Mouse (Mus musculus) layer of hippocampus, postnatal 10 days (tissue): ENCODE measurements around the gene Tdrd5. TPM values are rescaled to one million over a fixed set of nuclear protein-coding genes. Genes with fewer than 3 reads are reported as not detected.
"Not testable (repeated sequence)": the region's sequence is repeated elsewhere in the genome, so short reads cannot be mapped to it uniquely, and the experiment has no call there.

Experiments used
- DNase-seq, 2 experiments: peaks; one replicate each; pipeline ENCODE4 v3.0.0; 2021; ENCODE audit warnings: low spot score in 2 of 2
- long read RNA-seq: library from polyadenylated mRNA; stranded (forward); transcript quantifications from one replicate; pipeline ENCODE4 v2.0.0, GENCODE M21; 2023
- total RNA-seq, 2 experiments: library from RNA; stranded (reverse); gene quantifications; 2 replicates each; pipeline ENCODE4 v1.2.3; 2021

Gene Tdrd5
- total RNA-seq = 1 to 10 TPM; 5.4 to 6.5 TPM
- long read RNA-seq, partial matches to known transcripts = 0 of 3 reads
- long read RNA-seq, other reads (novel, unspliced or antisense) = 3 of 3 reads

- DNase-seq = peak; percentile 53 to 72
Measured at GRCm38 (mm10) chr1:156302911-156303749, at the start of gene Tdrd5. TSS of gene Tdrd5 (minus strand) at chr1:156303664.

- DNase-seq = no peak
Measured at GRCm38 (mm10) chr1:156352466-156352865, 49.0 kb upstream of the Tdrd5 start.

- no peak for DNase-seq
Measured at GRCm38 (mm10) chr1:156350441-156350840, 47.0 kb upstream of the Tdrd5 start.

GRCm38 (mm10) chr1:156349031-156349430 is 45.6 kb upstream of the Tdrd5 start:
- no peak for DNase-seq

- DNase-seq = no peak
Measured at GRCm38 (mm10) chr1:156345633-156346032, 42.2 kb upstream of the Tdrd5 start.

- DNase-seq = no peak
Measured at GRCm38 (mm10) chr1:156344433-156344832, 41.0 kb upstream of the Tdrd5 start.

GRCm38 (mm10) chr1:156340847-156341246 is 37.4 kb upstream of the Tdrd5 start:
- no peak for DNase-seq

GRCm38 (mm10) chr1:156323126-156323525 is 19.7 kb upstream of the Tdrd5 start:
- DNase-seq = no peak

GRCm38 (mm10) chr1:156310630-156311029 is 7.2 kb upstream of the Tdrd5 start, which contains the start of gene Nphs2:
TSS of gene Nphs2 (plus strand) at chr1:156310727.
- DNase-seq = no peak

- no peak for DNase-seq
Measured at GRCm38 (mm10) chr1:156308595-156308994, 5.1 kb upstream of the Tdrd5 start.

GRCm38 (mm10) chr1:156290016-156290415 is 13.4 kb downstream of the Tdrd5 start:
- no peak for DNase-seq

GRCm38 (mm10) chr1:156289222-156289587 is 14.3 kb downstream of the Tdrd5 start:
- DNase-seq = not testable (repeated sequence)

GRCm38 (mm10) chr1:156288556-156289221 is 14.8 kb downstream of the Tdrd5 start:
- DNase-seq = no peak

- DNase-seq = no peak
Measured at GRCm38 (mm10) chr1:156285541-156285896, 17.9 kb downstream of the Tdrd5 start.

- no peak for DNase-seq
Measured at GRCm38 (mm10) chr1:156284851-156285540, 18.5 kb downstream of the Tdrd5 start.

GRCm38 (mm10) chr1:156284207-156284606 is 19.3 kb downstream of the Tdrd5 start:
- DNase-seq = no peak

GRCm38 (mm10) chr1:156280131-156280530 is 23.3 kb downstream of the Tdrd5 start:
- no peak for DNase-seq

GRCm38 (mm10) chr1:156273647-156274046 is 29.8 kb downstream of the Tdrd5 start:
- DNase-seq = no peak

GRCm38 (mm10) chr1:156271654-156272053 is 31.8 kb downstream of the Tdrd5 start:
- DNase-seq = no peak

GRCm38 (mm10) chr1:156270471-156270870 is 33.0 kb downstream of the Tdrd5 start:
- no peak for DNase-seq

GRCm38 (mm10) chr1:156268546-156268945 is 34.9 kb downstream of the Tdrd5 start:
- DNase-seq = not testable (repeated sequence)

GRCm38 (mm10) chr1:156263946-156264345 is 39.5 kb downstream of the Tdrd5 start:
- DNase-seq = no peak
